22 mouse cellular contexts compared by ENCODE assay signal in the genomic region with DNA sequence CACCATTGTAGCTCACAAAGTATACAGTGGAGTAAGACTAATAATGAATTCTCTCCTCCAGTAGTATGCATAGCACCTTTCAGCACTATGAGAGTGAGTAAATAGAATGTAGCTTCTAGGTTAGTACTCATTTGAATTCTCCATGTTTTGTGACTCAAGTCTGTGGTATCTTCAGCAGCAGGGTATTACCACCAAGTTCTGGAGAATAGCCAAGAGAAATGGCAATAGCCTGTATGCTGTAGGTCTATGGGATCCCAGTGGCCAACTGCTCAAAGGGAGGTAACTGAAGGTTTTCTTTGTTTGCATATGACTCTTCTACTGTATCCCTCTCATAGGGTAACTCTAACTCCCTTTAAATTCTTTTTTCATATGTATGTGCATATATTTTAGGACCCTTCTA. TPM values are rescaled to one million over a fixed set of nuclear protein-coding genes. Genes with fewer than 3 reads are reported as not detected.
"Had no signal": no experiment of that assay in that cellular context is flagged by ENCODE, and none has a peak within 500 bp of the region (broad histone marks: within the 10 kb centered on the region; RNA-seq: fewer than 3 reads in every experiment).

No protein-coding gene starts in this region.

- H3K27me3 ChIP-seq: midbrain, embryonic 12.5 days; neural tube, embryonic 12.5 days; stomach, embryonic 15.5 days had no signal

- DNase-seq: lung, adult 18-20 months; lung, embryonic 14.5 days; lung, postnatal 10 days; lung, postnatal 4 days; midbrain, embryonic 14.5 days; right cerebral cortex, postnatal 14 days; right cerebral cortex, postnatal 4 days; spleen, adult 18-20 months; thymus, adult 2 months; thymus, postnatal 25 days; thymus, postnatal 4 days had no signal

RNA-seq across cellular contexts. Expression of gene Hao1, which starts 50.8 kb away (rescaled TPM):
- total RNA-seq: megakaryocyte, adult 5-6 weeks; megakaryocyte-erythroid progenitor cell, adult 5-6 weeks; midbrain, postnatal 0 days; monocyte, adult 5-6 weeks; neutrophil, adult 5-6 weeks had no signal
- polyA plus RNA-seq: lung, embryonic 14.5 days; lung, embryonic 16.5 days; midbrain, embryonic 10.5 days; midbrain, embryonic 12.5 days; neural tube, embryonic 12.5 days; small intestine, adult 2 months had no signal
